Mouse (Mus musculus): Measurements from ENCODE around the gene Rbl2.

DNA sequence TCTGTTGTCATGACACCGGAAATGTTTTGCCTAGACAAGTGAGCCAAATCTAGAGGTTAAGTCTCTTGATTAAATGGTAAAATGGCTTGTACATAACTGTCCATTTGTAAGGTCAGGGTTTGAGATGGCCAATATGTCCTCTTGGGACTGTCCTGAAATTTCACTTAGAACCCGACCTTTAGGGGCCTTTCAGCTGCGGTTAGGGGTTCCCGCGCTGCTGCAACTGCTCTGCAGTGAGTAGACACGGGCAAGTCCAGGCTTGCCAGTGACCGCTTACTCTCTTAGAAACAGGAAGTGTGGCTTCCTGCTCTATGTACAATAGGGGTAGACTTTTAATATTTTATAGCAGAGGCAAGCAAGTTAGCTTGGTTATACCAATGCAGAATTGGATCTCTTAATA is 12.1 kb downstream of the Rbl2 start:
- no peak for TF ChIP-seq POLR2A (IDR thresholded peaks at IDR 0.05; ENCODE audit: control insufficient read depth in 1 of 2, insufficient read depth in 1 of 2, low read depth in 1 of 2, low read length in 2 of 2, poor library complexity in 1 of 2)
- no peak for TF ChIP-seq CHD2 (IDR thresholded peaks at IDR 0.05; ENCODE audit: low read length)
